Mouse (Mus musculus) frontal cortex, postnatal 14 days (tissue): ENCODE results near the gene Kansl2.
"Not testable (repeated sequence)": the region's sequence is repeated elsewhere in the genome, so short reads cannot be mapped to it uniquely, and the experiment has no call there.

Experiments used
- DNase-seq, 2 experiments: peaks; one replicate each; pipeline ENCODE4 v3.0.0; 2022; ENCODE audit warnings: low spot score in 2 of 2

Gene Kansl2

DNA sequence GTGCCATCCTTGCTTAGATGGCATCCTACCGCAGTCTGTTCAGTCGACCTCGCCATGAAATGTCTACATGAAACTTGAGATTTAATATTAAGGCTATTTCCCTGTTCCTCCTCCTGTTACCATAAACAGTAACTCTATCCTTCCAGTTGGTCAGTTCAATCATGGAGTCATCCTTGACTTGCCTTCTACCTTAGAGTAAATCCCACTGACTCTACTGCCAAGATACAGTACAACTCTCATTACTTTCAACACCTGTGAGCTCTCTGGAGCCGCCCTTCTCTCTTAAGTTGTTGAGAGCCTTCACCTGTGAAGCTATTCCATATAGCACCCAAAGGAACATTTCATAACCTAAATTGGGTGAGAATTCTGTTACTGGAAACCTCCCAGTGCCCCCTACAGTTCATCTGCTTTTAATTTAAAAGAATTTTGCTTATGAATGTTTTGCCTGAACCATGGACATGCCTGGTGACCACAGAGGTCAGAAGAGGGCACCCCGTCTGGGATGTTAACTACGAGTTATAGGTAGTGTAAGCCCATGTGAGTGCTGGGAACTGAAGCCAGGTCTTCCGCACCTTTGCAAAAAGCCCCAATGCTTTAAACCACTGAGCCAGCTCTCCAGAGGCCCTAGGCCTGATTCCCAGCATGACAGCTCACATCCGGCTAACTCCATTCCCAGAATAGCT, 2.9 kb upstream of the Kansl2 start:
- DNase-seq: no peak

DNA sequence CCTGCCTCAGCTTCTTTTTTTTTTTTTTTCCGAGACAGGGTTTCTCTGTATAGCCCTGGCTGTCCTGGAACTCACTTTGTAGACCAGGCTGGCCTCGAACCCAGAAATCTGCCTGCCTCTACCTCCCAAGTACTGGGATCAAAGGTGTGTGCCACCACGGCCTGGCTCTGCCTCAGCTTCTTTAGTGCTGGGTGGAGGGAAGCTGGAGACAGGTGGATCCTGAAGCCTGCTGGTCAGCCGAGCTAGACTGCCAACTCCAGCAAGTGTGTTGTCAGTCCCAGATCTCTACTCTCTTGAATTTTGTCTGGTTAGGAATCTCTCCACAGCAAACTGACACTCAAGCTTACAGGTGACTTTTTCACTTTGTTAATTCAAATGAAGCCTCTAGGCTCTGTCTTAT, 1.9 kb upstream of the Kansl2 start:
- DNase-seq: no peak

DNA sequence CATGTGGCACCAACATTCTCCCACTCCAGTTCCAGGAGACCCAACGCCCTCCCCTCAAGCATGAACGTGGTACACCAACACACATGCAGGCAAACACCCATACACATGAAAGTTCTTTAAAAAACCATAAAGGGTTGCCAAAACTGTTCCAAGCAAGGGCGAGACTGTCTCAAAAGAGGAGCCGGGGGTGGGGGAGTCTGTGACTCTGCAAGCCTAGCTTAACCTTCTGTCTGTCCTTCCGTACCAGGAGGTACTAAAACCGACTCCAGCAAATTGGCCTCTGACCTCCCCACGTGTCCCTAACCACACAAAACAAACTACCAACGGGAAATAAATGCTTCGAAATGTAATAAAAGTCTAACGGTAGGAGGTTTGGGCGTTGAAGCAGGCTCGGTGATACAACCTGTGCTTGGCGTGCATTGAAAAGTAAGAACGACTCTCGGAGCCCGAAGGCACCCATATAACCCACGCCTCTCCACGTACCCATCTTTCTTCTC, 981 bp downstream of the Kansl2 start:
- DNase-seq: no peak

DNA sequence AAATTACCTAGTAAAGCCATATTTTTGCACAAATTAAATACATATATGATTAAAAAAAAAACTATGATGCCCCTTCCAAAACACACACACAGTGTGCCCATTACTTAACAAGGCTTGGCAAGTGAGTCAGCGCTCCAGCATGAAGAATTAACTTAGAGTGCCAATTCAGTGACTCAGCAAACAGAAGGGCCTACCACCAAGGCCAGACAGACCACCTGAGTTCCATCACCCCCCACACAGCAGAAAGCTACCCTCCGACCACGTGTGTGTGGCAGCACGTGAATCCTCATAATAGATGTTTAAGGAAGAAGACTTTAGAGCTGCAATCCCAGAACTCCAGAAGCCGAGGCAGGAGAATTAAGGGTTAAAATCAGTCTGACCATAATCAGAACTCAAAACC, 1.8 kb downstream of the Kansl2 start:
- no peak for DNase-seq

DNA sequence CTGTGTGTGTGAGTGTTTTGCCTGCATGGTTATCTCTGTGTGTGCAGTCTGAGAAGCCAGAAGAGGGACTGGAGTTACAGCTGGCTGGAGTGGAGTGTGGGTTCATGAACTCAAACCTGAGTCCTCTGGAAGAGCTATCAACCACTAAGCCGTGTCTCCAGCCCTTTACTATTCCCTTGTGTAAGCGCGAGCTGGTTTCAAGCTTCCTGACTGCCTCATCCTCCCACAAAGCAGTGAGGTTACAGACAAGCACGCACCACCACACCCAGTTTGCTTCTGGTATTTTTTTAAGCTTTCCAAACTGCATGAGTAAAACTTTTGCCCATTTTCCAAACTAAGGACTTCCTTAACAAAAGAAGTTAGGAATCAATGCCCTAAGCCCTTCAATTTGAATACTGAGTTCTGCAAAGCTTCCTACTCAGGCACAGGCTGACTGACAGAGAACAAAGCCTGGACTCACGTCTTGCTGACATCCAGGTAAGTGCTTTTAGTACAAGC, 5.9 kb downstream of the Kansl2 start:
- DNase-seq: no peak

DNA sequence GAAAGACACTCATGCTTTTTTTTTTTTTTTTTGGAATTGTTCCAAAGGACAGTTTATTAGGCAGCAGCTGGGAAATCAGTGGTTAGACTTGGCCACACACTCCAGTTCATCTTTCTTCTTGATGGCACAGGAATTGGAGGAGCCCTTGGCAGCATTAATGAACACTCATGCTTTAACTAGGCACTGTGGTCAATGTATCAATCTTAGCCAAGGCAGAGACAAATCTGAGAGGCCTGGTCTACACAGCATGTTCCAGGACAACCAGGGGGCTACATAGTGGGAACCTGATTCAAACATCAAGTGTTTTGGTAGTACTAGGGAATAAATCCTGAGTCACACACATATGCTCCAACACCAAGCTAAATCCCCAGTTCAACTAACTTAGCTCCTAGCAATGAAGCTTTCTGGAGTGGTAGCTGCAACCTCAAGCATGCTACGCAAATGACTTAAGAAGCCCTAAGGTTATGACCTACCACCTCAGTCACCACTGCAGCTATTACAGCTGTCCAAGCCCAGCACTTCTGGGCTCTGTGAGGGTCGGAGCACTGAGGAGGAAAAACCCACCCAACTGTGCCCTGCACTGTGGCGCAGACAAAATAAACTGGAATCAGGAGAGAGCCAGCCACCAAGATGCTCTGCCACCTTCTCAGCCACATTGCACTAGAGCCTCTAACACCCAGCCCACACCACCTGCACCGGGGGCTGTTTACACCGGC, 6.8 kb downstream of the Kansl2 start:
- DNase-seq: no peak

DNA sequence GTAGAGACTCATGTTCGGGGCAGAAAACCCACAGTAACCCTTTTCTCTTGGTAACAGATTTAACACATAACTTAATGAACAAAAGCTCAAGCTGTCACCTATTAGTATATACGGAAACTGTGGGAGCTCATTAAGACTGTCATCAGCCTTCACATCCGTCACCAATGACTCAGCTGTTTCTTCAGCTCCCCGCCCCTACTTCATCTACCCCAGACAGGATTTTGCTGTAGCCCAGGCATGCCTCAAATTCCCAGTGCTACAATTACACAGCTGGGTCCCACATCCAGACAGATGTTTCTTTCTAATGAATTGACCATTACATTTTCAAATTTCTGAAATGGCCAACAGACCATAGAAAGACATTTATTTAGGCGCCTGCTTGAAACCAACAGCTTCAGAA, 8.0 kb downstream of the Kansl2 start:
- no peak for DNase-seq

DNA sequence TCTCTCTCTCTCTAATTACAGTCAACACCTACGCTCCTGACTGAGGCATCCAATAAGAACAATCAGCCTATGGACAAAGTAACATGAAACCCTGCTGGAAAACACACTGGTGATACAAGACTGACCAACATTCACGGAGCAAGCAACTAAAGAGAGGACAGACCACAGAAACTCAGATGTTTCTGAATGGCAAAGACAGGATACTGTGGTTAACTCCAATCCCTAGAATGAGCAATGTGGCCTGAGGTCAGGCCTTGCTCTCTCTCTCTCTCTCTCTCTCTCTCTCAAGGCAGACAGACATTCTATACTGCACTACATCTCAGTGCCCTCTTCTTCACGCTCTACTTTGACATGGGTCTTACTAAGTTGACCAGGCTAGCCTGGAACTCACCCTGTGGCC, 12.8 kb downstream of the Kansl2 start:
- no peak for DNase-seq

DNA sequence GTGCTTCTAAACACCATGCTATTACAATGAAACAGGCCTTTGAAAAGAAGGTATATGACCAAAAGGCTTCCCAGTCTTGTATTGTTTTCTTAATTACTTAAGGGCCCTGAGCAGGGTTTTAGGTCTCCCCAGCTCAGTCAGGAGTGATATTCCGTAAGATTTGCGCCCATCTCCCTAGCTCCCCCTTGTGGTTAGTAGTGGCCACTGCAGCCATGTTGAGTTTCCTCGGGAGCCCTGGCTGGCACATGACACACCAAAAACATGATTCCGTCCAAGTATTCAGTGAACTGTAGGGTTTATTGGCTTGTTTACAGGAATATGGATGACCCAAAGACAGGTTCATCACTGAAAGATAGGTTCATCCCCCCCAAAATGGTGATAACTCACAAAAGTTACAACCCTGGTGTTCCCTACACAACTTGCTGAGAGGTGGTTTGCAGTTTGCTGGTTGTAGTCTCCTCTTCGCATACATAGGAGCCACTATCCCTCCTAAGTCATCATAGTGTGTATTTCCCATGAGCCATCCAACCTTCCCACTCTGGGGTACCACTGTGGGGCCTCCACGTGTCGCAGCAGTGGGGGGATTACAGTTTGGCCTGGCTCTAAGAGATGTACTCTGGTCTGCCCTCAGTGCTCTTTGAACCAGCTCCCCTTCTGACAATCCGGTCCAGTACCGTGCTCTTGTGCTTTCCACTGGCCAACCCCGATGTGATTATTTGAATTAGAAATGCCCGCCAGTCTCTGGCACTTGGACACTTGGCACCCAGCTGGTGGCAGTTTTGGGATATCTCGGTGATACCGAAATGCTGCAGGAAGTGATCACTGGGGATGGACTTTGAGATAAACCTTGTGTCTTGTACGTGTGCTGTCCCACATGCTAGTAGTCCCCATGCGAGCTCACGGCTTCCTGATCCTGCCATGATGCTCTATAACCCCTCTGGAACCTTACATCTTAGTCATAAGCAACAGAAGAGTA, 16.4 kb downstream of the Kansl2 start:
- peak; percentile 35 to 41 for DNase-seq

DNA sequence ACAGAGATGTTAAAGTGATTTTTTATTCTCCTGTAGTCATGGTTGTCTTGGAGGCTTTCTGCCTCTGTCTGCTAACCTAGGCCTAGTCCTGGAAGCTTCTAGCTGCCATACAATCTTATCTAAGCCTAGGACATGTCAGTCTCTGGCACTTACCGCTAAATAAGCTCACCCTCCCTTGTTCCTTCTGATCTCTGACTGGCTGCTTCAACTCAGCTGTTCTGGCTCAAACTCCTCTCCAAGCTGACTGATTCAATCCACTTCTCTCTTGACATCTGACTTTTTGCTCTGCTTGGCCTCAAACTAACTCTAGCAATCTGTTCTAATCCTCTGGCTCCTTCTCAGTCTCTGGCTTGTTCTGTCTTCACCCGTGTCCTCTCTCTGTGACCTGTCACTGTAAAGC, 19.2 kb downstream of the Kansl2 start:
- DNase-seq: not testable (repeated sequence)

DNA sequence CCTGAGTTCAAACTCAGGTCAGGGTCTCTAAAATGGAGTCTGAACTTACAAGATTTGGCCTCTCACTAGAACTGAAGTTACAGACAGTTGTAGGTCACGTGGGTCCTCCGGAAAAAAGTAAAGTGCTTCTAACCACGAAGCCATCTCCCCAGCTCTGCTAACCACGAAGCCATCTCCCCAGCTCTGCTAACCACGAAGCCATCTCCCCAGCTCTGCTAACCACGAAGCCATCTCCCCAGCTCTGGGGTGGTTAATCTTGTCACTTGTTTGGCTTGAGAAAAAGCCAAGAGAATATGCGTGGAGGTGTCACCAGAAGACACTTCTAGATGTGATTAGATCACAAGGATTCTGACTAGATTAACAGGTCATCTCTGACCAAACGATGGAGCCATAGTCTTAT, 19.9 kb downstream of the Kansl2 start:
- no peak for DNase-seq

DNA sequence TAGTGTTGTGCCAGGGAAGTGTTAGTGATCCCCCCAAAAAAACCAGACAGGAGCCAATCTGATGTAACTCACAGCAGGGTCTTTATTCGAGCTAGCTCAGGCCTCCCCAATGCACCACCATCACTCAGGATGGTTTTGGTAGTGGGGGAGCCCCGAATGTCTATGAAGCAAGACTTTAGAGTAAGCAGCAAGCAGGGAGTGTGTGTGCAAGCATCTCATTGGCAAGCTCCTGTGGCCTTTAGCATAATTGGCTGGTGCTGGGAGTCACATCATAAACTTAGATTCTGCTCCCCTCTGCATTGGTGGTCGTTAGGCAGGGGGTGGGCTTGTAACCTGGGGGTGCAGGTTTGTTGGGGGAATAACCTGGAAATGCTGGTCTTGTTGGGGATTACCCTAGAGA, 20.4 kb downstream of the Kansl2 start:
- DNase-seq: not testable (repeated sequence)

DNA sequence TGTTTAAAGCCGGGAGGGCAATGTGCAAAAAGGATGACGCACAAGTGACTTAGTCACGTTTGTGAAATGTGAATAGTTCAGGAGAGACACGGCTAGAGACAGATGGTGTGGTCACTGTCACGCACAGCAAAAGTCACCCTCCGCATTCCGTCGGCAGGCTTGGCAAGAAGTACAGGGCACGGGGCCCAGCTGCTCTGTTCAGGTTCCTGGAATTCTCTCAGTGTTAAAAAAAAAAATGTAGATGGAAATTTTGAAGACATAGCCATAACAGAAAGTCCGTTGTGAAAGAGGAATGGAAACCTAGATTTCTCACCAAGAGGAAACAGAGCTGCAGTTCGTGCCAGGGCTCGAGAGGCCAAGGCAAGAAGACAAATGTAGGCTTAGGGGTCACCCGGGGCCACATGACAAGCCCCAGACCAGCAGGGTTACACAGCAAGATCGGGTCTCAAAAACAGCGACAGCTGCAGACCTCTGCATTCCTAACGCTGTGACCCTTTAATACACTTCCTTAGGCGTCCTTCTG, 21.2 kb downstream of the Kansl2 start:
- no peak for DNase-seq

DNA sequence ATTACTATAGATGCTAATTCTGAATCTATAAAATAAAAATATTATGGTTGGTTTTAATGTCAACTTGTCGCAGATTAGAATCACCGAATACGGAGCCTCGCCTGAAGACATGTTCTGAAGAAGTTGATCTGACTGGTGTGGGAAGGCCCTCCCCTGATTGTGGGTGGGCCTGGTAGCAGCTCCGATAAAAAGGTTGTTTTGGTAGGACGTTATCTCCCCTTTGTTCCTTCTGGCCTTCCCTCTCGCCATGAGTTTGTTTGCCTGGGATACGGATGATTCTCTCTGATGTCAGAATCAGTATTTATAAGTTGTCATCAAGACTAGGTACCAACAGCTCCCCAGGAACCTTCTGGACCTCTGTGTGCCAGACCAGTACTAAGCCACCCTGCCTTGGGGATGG, 21.8 kb downstream of the Kansl2 start:
- no peak for DNase-seq

DNA sequence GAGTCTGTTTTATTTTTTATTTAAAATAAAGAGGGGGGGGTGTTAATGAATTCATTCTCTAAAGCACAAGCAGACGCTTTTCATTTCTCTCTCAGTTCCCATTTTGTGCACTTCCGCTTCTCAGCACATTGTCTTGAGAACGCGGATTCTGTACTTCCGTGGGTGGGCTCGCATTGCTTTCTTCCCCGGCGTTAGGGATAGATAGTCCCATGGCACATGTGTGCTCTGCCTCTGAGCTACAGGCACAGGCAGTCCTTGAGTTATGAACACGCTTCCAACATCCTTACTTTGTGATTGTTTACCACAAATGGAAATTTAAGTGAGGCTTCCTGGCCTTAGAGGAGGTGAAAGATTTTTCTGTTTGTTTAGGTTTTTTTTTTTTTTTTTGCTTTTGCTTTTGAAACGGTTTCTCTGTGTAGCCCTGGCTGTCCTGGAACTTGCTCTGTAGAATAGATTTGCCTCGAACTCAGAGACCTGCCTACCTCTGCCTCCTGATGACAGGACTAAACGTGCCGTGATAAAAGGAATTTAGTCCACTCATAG, 22.6 kb downstream of the Kansl2 start:
- no peak for DNase-seq

DNA sequence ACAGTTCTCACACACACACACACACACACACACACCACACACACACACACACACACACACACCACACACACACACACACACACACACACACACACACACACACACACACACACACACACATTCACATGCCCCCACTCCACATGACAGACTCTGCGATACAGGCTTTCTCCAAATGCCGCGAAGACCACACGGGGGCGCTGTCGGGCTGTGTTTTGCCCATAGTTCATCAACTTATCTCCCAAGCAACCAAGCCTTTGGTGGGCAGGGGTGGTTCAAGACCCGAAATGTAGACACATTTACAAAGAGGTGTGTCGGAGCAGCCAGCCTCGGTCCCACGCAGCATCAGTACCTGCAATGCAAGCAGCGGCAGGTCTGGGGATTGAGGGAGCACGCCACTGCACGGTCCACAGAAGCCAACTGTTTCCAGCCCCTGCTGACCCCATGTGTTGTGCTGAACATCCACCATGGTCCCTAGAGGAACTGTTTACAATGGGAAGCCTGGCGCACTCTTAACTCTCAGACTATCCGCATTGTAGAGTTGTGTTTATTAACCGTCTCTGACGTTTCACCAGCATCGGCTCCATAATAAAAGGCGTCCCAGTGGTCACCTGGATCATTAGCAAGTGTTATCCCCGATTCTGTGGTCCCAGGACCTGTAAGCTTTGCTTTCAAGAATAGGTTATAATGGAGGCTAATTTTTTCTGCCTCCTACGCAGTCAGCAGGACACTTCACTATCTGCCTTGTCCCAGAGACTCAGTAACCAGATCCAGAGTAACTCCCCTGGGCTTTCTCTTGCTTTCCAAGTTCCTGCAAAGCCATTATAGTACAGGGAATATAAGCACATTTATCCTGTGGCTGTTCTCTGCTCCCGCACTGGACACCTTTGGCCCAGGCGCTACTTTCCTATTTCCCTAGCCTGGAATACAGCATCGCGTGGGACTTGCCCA, 23.4 kb downstream of the Kansl2 start:
- DNase-seq: peak; percentile 58 to 62

DNA sequence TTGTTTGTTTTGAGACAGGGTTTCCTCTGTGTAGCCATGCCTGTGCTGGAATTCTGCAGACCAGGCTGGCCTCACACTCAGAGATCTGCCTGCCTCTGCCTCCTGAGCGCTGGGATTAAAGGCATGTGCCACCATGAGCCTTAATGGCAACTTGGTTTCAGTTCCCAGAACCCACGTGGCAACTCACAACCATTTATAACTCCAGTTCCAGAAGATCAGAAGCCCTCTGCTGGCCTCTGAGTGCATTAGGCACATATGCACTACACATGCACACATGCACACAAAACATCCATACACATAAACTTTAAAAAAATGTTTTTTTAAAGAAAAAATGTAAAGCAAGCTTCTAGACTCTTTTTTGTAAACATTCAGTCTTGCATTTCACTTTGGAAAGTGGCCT, 24.7 kb downstream of the Kansl2 start:
- no peak for DNase-seq

DNA sequence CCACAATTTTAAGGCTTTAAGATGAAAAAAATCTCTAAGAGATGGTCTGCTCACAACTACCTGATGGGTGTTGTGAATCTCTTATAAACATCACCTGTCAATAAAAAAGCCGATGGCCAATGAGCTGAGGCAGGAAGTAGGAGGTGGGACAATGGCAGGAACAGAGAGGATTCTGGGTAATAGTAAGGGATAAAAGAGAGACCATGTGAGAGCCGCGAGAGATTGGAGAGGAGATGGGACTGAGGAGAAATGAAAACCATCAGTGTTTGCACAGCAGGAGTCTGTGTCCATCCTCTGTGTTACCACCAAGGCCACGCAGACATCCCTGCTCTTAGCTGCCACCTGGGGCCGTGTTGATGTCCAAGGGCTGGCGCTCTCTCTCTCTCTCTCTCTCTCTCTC, 26.7 kb downstream of the Kansl2 start:
- DNase-seq: no peak

DNA sequence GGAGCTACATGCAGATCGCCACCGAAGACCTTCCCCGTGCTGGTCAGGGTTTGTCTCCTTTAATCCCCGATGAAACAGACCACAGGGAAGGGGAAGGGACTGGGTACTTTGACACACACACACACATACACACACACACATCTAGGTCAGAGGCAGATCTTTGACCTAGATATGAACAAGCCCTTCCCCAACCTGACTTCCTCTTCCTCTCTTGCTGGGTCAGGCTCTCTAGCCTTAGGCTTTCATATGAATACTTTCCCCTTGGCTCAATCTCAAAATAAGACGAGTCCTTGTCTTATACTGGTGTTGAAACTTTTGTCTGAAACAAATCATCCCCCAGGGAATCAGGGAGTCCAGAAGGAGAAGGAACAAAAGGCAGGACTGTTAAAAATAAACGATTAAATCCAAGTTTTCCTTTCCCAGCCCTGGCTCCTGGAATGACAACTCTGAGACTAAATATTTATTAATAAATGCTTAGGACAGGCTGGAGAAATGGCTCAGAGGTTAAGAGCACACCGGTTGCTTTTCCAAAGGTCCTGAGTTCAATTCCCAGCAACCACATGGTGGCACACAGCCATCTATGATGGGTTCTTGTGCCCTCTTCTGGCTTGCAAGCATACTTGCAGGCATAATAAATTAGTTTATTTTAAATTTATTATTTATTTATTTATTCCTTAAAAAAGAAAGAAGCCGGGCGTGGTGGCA, 27.7 kb downstream of the Kansl2 start:
- DNase-seq: no peak

DNA sequence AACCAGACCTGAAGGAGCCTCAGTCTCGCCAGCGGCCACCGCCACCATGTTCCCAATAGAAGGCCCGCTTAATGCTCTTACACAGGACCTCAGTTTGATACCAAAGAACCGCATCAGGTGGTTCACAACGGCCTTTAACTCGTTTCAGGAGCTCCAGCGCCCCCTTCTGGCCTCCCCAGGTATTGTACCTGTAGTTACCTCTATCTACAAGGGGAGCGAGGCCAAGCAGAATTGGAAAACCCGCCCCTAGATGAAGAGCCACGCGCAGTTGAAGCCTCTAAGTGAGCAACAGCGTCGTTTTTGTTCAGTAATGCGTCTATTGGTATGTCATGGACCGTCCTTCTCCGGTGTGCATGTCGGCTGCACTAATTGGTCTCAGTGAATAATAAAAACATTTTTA, 29.6 kb downstream of the Kansl2 start:
- peak; percentile 40 to 66 for DNase-seq
